Mouse (Mus musculus) urinary bladder, postnatal 14 days (tissue): Measurements from ENCODE around the gene Magi1.
A peak's percentile ranks its signal among the peaks of the same experiment; 100 is the strongest.

Experiments
- DNase-seq: peaks from one replicate; pipeline ENCODE4 v3.0.0; 2021; ENCODE audit warnings: low spot score

Magi1 gene

DNA sequence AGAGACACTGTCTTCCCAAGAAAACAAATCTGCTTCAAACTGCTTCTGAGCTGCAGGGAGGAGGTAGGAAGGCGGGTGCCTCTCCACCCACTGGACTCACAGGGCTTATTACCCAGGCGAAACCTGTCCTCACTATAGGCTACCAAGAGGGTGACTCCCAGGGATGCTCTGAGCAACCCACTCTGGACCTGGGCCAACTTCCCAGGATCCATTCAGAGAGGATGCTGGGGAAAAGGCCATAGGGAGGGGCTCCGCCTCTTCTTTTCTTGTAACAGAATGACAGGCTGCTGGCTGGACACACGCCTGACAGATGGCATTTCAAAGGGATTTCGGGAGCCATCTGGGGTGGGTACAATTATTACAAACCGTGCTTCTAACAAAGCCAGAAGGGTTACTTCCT, 463.8 kb downstream of the Magi1 start:
- DNase-seq = no peak

DNA sequence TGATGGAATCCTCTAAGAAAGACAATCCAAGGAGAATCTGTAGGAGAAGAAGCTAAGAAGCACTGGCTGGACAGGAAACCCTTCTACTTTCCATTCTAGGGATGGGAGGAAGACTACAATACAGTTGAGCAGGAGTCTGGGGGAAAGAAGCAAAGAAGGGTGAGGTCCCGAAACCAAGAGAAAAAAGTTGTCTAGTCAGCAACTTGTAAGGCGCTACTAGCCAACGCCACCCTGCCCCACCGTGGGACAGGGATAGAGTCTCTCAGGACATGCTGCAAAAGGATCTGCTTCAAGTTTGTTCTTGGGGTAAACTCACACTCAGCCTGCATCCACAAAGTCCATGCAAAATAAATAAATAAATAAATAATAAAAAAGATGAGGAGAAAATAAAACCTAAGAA, 464.4 kb downstream of the Magi1 start:
- DNase-seq = no peak

DNA sequence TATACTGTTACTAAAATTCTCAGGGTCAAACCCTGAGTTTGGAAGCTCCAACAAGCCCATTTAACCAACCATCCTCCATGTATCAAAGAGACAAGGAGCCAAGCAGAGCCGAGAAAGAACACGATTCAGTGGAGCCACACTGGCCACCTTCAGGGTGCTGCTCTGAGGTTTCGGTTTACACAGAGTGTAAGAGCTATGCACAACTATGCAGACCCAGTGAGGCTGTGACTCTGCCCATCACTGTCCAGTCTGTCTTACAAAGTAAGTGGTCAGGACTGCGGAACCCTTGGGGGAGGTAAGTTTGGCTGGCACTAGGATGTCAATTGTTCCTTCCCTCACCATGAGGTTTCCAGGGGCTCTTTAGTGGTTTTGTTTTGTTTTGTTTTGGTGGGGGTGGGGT, 465.2 kb downstream of the Magi1 start:
- no peak for DNase-seq

DNA sequence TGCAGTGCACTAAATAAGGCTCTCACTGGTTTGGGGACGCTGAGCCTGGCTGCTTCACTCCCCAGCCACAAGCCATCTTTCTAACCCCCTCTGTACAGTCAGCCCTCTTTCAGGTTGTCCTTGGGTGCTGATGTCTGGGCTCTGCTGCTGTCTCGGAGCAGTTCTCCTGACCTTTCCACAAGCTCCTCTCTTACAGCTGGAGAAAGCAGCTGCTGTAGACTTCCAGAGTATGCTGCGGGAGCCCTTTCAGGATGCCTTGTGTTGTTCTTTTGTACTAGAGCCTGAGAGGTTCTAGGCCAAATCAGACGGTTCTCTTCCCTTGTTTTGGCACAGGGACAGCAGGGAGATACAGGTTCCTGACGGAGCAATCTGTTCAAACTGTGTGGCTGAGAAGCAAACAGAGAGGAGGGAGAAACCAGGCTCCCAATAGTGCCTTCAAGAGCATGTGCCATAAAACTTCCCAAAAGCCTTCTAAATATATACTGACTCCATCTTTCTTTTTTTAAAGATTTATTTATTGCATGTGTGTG, 478.2 kb downstream of the Magi1 start:
- DNase-seq = no peak

DNA sequence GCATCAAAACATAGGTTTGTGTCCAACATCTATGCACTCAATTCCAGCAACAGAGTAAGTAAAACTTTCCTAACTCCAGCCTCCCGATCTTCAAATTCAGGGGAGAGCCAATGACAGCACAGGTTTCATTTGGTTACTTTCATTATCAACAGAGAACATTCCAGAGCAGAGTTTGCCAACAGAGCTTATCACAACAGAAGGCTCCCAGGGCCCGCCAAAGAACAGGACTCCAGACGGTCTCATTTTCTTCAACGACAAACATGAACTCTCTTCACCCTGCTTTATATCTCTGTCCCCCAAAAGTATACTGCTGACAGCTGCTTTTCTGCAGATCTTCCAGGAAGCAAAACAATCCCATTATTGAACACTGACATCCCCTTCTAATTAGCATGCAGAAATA, 481.3 kb downstream of the Magi1 start:
- no peak for DNase-seq

DNA sequence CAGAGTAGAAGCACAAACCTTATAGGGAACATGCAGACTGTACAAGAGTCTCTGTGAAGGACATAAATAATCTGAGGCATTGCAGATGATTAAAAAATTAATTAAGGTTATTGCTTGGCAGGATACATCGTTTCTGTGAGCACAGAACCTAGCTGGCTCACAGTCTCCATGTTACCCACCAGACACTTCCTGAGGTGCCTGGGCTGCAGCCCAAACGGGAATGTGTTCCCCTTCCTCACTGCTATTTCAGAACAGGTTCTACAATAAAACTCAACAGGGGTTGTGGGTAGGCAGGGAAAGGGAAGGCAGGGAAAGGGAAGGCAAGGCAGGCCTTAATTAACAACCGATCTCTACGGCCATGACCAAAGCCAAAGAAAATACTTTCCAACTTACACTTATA, 483.3 kb downstream of the Magi1 start:
- no peak for DNase-seq

DNA sequence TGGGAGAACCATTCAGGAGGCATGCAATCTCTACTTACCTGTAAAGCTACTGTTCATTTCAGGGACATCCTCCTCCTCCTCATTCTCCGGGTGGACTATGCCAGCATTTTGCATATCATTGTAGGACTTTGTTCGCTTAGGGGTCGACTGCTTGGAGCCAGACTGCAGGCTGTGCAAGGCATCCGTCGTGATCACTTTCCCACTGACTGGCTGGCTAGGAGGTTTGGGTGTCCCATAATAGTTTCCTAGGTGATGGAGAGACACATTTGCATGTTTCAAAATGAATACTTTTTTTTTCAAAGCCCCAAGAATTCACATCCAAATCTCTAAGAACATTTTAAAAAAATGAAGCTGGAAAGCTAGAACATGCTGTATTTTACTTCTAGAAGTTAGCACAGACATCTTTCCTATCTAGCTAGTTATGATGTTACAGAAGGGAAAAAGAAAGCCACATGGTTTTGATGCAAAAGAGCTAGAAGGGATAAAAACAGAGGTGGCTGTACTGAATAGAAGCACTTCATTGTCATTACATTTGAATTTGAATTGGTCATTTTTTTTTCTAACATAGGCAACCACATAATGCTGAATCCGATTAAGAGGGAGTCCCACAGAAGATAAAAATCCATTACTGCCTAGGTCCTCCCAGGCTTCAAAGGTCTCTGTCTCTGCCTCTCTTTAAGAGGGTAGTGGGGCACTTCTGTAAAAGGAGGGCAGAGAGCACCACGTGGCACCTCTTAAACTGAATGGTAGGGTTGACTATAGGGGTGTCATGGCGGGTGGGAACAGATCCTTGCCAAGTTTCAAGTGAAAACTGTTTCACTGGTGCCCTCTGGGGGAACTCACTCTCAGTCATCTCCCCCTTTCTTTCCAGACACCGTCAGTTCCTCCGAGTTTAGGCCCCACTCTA, 491.2 kb downstream of the Magi1 start:
- no peak for DNase-seq

DNA sequence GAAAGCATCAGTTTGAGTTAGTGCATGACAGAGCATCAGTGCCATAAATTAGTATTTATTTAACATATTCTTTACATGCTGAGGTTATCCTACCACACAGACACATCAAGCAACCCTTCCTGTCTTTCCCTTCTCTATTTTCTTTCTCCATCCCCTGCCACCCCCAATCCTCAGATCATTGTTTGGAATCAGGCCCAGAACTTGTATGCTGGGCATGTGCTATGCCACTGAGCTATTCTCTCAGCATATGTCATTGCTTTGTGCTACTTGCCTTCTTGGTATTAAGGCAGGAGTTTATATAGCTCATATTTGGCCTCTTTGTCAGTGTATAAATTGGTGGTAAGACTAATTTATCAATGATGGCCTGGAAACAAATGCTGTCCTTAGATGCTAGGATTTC, 494.0 kb downstream of the Magi1 start:
- no peak for DNase-seq

DNA sequence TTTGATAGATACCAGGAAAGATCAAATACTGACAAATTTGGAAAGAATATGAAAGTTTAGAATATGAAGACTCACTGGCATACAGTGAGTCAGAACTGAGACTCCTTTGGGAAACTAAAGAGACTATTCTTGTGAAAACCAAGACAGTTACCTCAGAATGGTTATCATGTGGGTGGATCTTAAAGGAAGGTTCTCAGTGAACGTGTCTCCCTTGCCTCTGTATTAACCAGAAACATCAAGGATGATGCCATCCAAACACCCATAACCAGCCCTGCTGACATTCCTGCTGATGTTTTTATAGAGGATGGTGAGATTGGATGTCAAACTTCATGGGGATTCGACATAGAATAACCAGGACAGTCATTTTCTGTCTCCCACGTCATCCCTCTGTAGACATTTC, 496.7 kb downstream of the Magi1 start:
- DNase-seq = no peak

DNA sequence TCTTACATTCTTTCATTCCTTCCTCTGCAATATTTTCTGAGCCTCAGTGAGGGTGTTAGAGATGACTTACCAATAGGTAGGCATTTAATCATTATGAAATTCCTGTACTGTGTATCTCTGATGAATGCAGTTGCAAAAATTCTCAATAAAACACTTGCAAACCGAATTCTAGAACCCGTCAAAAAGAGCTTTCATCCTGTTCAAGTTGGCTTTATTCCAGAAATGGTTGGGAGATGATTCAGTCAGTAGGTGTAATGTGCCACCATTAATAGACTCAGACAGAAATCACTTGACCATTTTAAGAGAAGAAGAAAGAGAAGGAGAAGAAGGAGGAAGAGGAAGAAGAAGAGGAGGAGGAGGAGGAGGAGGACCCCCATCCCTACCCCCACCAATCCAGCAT, 497.5 kb downstream of the Magi1 start:
- DNase-seq = no peak

DNA sequence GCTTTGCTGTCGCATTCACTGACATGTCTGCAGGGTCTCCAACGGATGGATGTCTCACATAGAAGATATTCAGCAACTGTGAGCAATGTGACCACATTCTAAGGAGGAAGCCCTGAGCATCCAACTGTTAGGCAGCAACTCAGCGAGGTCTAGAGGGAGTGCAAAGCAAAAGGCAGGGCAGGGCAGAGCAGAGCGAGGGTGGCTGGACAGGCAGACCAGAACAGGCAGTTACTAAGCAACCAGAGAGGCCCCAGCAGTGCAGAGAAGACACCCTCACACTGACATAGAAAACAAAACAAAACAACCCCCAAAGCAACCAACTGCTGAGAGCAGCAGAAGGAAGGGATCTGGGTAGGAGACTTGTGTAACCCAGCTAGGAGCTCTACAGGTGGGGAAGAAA, 512.6 kb downstream of the Magi1 start:
- DNase-seq = no peak

DNA sequence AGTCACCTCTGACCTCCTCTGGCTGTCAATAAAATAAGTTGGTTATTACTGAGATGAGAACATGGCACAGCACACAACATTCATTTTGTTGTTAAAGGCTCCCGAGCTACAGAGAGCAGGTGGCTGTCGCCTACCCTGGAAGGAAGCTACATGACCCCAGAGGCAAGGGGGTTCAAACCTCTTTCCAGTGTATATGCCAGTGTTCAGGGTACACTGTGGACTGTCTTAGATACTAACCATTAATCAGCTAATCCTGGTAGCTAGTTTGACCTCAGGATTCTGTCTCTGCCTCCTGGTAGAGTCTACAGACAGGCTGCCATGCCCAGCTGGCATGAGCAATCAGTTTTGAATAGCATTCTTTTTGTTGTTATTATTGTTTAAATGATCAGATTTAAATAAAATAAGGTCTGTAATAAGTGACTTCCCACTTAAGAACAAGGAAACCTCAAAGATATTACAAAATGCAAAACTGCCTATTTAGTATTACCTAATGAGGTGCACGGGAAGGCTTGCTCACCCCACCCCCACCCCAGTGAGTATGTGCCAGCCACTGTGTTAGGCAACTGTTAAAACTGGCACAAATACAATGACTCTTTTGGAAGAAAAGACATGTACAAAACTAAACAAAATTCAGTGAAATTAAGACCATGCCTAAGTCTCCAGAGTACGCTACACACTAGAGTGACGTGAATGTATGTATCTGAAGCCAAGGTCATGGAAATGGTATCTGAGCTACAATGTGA, 513.3 kb downstream of the Magi1 start:
- DNase-seq = no peak

DNA sequence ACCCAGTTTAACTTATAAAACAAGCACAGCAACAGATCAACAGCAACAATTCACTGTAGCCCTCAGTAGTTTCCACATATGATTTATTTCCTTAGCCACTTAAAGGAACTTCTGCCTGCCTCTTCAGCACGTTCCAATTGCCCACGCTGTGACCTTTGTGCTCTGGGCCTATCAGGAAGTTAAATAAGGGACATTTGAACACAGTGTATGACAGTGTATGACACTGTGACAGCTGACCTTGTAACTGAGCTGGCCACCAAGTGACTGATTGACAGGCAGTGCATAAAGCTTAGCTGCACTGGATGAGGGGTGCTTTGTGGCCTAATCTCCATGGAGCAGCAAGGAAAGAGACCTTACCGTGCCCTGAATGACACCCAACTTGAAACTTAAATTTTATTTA, 525.6 kb downstream of the Magi1 start:
- DNase-seq = no peak

DNA sequence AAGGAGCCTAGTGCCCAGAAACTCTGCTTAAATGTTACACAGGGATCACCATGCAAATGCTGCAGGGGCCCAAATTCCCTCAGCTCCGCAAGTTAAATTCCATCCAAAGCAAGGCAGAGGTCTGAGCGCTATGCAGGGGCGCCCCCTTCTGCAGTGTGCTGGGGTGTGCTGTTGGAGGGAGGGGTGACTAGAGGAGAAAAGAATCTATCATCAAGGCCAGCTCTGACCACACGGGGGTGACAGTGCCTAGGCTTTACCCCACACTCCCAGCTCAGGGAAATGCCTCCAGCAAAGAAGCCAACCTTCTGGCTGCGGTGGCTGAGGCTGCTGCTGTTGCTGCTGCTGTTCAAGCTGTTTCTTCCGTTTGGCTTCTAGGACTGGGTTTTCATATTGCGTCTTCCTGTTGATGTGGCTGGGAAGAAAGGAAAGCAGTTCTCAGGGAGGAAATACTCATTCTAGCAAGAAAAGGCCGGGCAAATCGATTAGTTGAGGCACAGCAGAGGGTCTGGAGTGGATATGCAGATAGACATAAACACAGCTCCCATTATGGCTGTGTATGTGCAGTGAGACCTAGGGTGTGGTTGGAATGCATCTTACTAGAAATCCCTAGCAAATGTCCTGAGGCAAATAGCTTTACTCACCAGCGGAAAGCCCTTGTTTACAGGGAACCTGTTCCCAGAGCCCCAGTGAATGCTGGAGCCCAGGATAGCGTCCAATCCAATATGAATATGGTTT, 526.2 kb downstream of the Magi1 start:
- peak; percentile 83 for DNase-seq

DNA sequence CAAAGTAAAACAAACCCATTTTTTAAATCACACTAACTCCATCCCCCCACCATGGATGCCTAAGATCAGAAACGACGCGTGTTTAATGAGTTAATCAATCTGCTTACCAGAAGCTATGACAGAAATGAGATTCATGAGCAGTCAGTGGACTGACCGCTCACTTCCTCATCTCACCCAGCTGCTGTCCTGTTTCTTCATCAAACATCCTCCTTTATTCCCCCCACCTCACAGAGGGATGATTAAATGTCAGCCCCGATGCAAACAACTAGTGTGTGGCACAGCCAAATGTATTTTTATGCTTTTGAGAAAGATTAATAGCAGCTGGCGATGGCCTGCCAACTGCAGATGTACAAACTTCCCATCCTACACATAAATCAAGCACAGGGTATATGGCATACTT, 540.6 kb downstream of the Magi1 start:
- no peak for DNase-seq

DNA sequence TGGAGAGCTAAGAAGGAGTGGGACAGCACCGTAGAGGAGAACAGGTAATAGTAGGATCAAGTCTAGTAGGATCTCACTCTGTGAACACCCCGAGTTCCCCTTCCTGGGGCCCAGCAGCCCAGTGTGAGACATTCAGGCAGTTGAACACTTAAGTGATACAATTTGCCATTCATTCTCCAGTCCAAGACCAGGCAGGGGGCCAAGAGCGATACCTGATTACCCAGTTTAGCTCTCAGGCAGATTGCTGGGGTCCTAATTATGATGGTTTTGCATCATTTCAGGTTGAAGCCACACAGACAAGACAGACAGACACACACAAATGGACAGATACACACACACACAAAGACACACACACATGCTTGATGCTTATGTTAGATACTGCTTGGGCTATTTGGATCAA, 543.9 kb downstream of the Magi1 start:
- no peak for DNase-seq

DNA sequence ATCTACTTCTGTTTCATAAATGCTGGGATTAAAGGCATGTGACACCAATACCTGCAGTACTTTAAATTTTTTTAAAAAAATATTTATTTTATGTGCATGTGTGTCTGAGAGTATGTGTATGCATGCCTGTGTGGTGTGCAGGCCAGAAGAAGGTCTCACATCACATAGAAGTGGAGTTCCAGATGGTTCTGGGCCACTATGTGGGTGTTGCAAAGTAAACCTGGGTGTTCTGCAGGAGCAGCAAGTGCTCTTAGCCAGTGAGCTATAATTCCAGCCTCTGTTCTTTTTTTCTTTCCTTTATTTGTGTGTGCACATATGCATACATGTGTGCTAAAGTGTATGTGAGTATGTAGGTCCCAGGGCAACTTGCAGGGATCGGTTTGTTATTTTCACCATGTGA, 546.6 kb downstream of the Magi1 start:
- DNase-seq = no peak

DNA sequence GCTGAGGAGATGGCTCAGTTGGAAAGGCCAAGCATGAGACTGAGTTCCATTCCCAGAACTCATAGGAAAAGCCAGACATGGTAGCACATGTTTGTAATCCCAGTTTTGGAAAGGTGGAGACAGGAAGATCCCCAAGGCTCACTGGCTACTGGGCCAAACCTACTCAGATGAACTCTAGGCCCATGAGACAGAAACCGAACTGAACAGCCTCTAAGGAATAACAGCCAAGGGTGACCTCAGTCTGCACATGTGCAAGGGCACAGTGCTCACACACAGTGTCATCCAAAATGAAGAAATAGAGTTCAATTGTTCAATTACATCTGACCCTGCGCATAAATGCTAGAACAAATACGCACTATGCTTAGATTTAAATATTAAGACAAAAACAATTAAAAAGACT, 547.6 kb downstream of the Magi1 start:
- no peak for DNase-seq

DNA sequence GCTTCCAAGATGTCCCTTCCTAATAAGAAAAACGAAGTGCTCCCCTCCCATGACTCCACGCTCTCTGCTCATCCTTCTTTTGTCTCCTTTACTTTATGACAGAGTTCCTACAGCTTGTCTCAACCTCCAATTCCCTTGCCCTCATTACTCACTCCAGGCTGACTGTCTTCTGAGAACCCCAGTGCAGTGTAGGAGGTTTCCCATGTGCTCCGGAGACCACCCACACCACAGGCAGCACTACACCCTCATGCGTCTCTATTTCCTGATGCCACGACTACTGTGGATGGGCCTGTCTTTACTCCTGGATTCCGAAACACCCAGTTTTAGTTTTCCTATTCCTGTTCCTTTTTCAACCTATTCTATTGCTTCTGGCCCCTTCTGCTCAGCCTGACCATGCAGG, 549.9 kb downstream of the Magi1 start:
- DNase-seq = no peak

DNA sequence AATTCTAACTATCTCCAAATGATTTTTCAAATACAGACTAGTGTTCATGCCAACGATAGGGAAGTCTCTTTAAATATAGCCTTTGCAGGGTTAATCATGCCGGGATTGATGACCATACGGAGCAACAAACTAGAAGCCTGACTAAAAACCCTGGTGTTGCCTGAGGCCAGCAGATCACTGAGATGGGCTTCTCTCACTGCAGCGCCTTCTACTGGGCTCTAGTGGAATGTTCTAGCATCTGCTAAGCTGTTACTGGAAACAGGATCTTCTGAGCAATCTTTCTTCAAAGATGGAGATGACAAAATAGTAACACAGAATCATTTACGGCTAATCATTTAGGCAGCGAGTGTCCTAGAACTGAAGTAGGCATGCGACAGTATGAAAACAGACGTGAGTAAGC, 554.0 kb downstream of the Magi1 start:
- DNase-seq = no peak

DNA sequence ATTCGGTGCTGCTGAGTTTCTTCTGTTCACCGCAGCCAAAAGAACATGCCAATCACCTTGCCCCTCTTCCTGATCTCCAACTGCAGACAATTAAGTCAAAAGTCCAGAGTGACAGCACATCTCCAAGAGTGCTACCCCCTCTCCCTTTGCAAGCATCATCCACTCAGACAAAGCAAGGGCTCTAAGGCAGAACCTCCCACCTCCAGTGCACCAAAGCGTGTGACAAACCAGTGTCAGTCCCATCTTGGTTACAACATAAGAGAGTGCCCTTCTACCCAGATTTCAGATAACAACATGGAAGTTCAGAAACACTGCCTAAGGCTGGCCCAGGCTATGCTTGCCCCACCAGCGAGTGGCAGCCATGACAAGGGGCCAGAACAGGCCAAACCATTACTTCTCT, 554.9 kb downstream of the Magi1 start:
- DNase-seq = no peak

DNA sequence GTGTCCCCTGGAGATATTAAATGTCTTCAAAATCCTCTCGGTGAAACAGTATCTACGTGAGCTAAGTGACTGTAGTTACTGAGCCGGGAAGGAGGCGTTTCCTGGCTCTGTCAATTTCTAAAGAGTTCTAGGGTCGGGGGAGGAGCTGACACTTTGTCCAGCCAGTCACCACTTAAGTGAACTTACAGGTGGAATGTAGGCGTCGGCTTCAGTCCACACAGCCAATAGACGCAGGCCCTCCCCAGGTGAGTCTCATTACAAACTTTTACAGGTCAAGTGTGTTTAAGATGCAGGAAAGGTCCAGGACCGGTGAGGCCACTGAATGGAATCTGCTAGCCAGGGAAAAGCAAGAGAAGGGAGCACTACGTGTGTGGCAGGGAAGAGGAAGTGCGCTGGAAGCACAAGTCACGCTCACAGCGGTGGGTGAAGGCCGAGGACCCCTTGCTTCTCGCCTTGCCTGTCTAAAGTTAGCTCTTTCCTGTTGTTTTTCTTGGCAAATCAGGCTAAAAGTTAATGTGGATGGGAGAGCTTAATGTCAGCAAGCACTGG, 556.0 kb downstream of the Magi1 start:
- DNase-seq = no peak
